Mouse (Mus musculus) CH12.LX (cell line): ENCODE measurements around the gene Chmp2a. TPM values are rescaled to one million over a fixed set of nuclear protein-coding genes. Genes with fewer than 3 reads are reported as not detected.

ENCODE experiments used
- DNase-seq: peaks from one replicate; pipeline ENCODE4 v3.0.0-alpha.2; 2013; ENCODE audit errors: extremely low read depth
- H3K27ac ChIP-seq: 2 replicates; pipeline ENCODE4 v1.5.1; 2012; ENCODE audit warnings: low read depth, mild to moderate bottlenecking, control low read depth, moderate library complexity; ENCODE audit not compliant: insufficient read depth
- H3K27me3 ChIP-seq: replicated peaks from 2 replicates; pipeline ENCODE3; 2012; ENCODE audit warnings: inconsistent platforms
- H3K36me3 ChIP-seq, 2 experiments: replicated peaks in 1 of 2; 2 replicates each; pipeline versions ENCODE3 to v1.6.1; 2012; ENCODE audit warnings: inconsistent platforms in 1 of 2, low read length in 1 of 2, mild to moderate bottlenecking in 1 of 2, mixed read lengths in 1 of 2, moderate library complexity in 1 of 2; ENCODE audit not compliant: control insufficient read depth in 1 of 2, insufficient read depth in 1 of 2
- H3K4me1 ChIP-seq, 2 experiments: 2 replicates each; pipeline ENCODE4 v1.6.1; 2012; ENCODE audit warnings: inconsistent platforms in 1 of 2, moderate library complexity in 1 of 2; ENCODE audit not compliant: insufficient read depth in 2 of 2, control insufficient read depth in 1 of 2
- H3K4me2 ChIP-seq: 2 replicates; pipeline ENCODE4 v1.6.1; 2012; ENCODE audit warnings: low read depth, mild to moderate bottlenecking, control low read depth; ENCODE audit not compliant: poor library complexity, insufficient read depth, severe bottlenecking
- H3K4me3 ChIP-seq, 3 experiments: fragments of 150-350 bp in 1 of 3; sonication (generic) in 1 of 3; replicated peaks in 1 of 3; 2 replicates each; pipeline versions ENCODE3 to v1.5.1; 2011 to 2012; ENCODE audit warnings: low read depth in 2 of 3, low read length in 2 of 3, mild to moderate bottlenecking in 2 of 3, moderate library complexity in 2 of 3, control low read depth in 1 of 3, improper control_type of control experiment in 1 of 3, inconsistent platforms in 1 of 3, mixed read lengths in 1 of 3; ENCODE audit not compliant: poor library complexity in 1 of 3
- H3K79me2 ChIP-seq: replicated peaks from 2 replicates; pipeline ENCODE4 v1.6.1; 2012; ENCODE audit warnings: mild to moderate bottlenecking, moderate library complexity; ENCODE audit not compliant: control insufficient read depth, poor library complexity, insufficient read depth, severe bottlenecking; ENCODE audit errors: extremely low read depth
- H3K9ac ChIP-seq: 2 replicates; pipeline ENCODE4 v1.6.1; 2012; ENCODE audit warnings: low read depth, mild to moderate bottlenecking, control low read depth, moderate library complexity; ENCODE audit not compliant: insufficient read depth
- H3K9me3 ChIP-seq: replicated peaks from 2 replicates; pipeline ENCODE3; 2012; ENCODE audit warnings: low read length, inconsistent platforms, mixed read lengths
- CTCF ChIP-seq, 2 experiments: IDR thresholded peaks in 1 of 2; conservative IDR thresholded peaks in 1 of 2; 2 replicates each; pipeline ENCODE4 v1.5.1; 2011 to 2012; ENCODE audit warnings: low read depth in 2 of 2, low read length in 2 of 2, improper control_type of control experiment in 1 of 2, inconsistent platforms in 1 of 2, mild to moderate bottlenecking in 1 of 2, moderate library complexity in 1 of 2
- EP300 ChIP-seq: IDR thresholded peaks from 2 replicates; pipeline ENCODE4 v1.6.1; 2011; ENCODE audit warnings: low read length, improper control_type of control experiment
- ETS1 ChIP-seq: conservative IDR thresholded peaks from 2 replicates; pipeline ENCODE4 v1.6.1; 2012; ENCODE audit warnings: low read depth, mild to moderate bottlenecking, inconsistent platforms, low read length, improper control_type of control experiment, moderate library complexity
- HCFC1 ChIP-seq: IDR thresholded peaks from 2 replicates; pipeline ENCODE4 v1.6.1; 2012; ENCODE audit warnings: low read depth, mild to moderate bottlenecking, inconsistent platforms, low read length, improper control_type of control experiment
- JUND ChIP-seq: conservative IDR thresholded peaks from 2 replicates; pipeline ENCODE4 v1.6.1; 2011; ENCODE audit warnings: low read depth, low read length, improper control_type of control experiment
- KAT2A ChIP-seq: IDR thresholded peaks from 2 replicates; pipeline ENCODE4 v1.6.1; 2012; ENCODE audit warnings: low read length, improper control_type of control experiment, inconsistent platforms; ENCODE audit not compliant: insufficient replicate concordance
- MAFK ChIP-seq: IDR thresholded peaks from 2 replicates; pipeline ENCODE4 v1.6.1; 2011; ENCODE audit warnings: low read length, improper control_type of control experiment; ENCODE audit not compliant: insufficient replicate concordance
- MAX ChIP-seq: IDR thresholded peaks from 2 replicates; pipeline ENCODE4 v1.6.1; 2011; ENCODE audit warnings: low read length, improper control_type of control experiment
- MXI1 ChIP-seq: IDR thresholded peaks from 2 replicates; pipeline ENCODE4 v1.6.1; 2011; ENCODE audit warnings: mild to moderate bottlenecking, low read depth, low read length, improper control_type of control experiment
- MYC ChIP-seq: IDR thresholded peaks from 2 replicates; pipeline ENCODE4 v1.6.1; 2011; ENCODE audit warnings: low read depth, mild to moderate bottlenecking, improper control_type of control experiment, low read length
- NRF1 ChIP-seq: IDR thresholded peaks from 2 replicates; pipeline ENCODE4 v1.6.1; 2014; ENCODE audit warnings: low read depth, mild to moderate bottlenecking, inconsistent platforms, low read length, improper control_type of control experiment, moderate library complexity
- PAX5 ChIP-seq: IDR thresholded peaks from 2 replicates; pipeline ENCODE4 v1.6.1; 2012; ENCODE audit warnings: low read length, inconsistent platforms, mixed read lengths
- POLR2A ChIP-seq: IDR thresholded peaks from 2 replicates; pipeline ENCODE4 v1.6.1; 2011; ENCODE audit warnings: low read depth, mild to moderate bottlenecking, improper control_type of control experiment, low read length
- POLR2AphosphoS2 ChIP-seq: IDR thresholded peaks from 2 replicates; pipeline ENCODE4 v1.6.1; 2011; ENCODE audit warnings: low read depth, low read length, improper control_type of control experiment
- RAD21 ChIP-seq: IDR thresholded peaks from 2 replicates; pipeline ENCODE4 v1.6.1; 2011; ENCODE audit warnings: low read depth, mild to moderate bottlenecking, low read length, improper control_type of control experiment, moderate library complexity
- SIN3A ChIP-seq: IDR thresholded peaks from 2 replicates; pipeline ENCODE4 v1.6.1; 2012; ENCODE audit warnings: low read length, improper control_type of control experiment, inconsistent platforms
- SMC3 ChIP-seq: IDR thresholded peaks from 2 replicates; pipeline ENCODE4 v1.6.1; 2011; ENCODE audit warnings: low read depth, low read length, improper control_type of control experiment
- TBP ChIP-seq: conservative IDR thresholded peaks from 2 replicates; pipeline ENCODE4 v1.6.1; 2011; ENCODE audit warnings: low read depth, low read length, improper control_type of control experiment
- UBTF ChIP-seq: IDR thresholded peaks from 2 replicates; pipeline ENCODE4 v1.6.1; 2012; ENCODE audit warnings: low read depth, mild to moderate bottlenecking, inconsistent platforms, low read length, improper control_type of control experiment, moderate library complexity
- USF1 ChIP-seq: IDR thresholded peaks from 2 replicates; pipeline ENCODE4 v1.6.1; 2014; ENCODE audit warnings: low read depth, mild to moderate bottlenecking, inconsistent platforms, low read length, improper control_type of control experiment
- ZC3H11A ChIP-seq: IDR thresholded peaks from 2 replicates; pipeline ENCODE4 v1.6.1; 2012; ENCODE audit warnings: low read depth, mild to moderate bottlenecking, inconsistent platforms, low read length, improper control_type of control experiment
- ZKSCAN1 ChIP-seq: IDR thresholded peaks from 2 replicates; pipeline ENCODE4 v1.6.1; 2012; ENCODE audit warnings: low read depth, inconsistent platforms, low read length, improper control_type of control experiment, borderline replicate concordance
- ZNF384 ChIP-seq: IDR thresholded peaks from 2 replicates; pipeline ENCODE4 v1.6.1; 2012; ENCODE audit warnings: low read depth, low read length, improper control_type of control experiment, inconsistent platforms
- dilution Hi-C: fragments of 300-500 bp; cut with MboI; formaldehyde crosslinking; loops from 2 replicates; pipeline ENCODE4 v1.14.3; 2020; ENCODE audit warnings: low sequenced_read_pairs; ENCODE audit not compliant: extremely low pct_unique_long_range_greater_than_20kb, extremely low pct_ligation_motif_present
- in situ Hi-C: fragments of 300-500 bp; cut with MboI; formaldehyde crosslinking; loops from 3 replicates; pipeline ENCODE4 v1.14.3; 2019; ENCODE audit warnings: low sequenced_read_pairs, low pct_ligation_motif_present, low pct_unique_long_range_greater_than_20kb, mixed read lengths
- polyA plus RNA-seq: library from polyadenylated mRNA; unstranded; fragments of >175 nt; gene quantifications from 2 replicates; pipeline ENCODE4 v1.2.1, GENCODE M21; 2012; ENCODE audit warnings: low read depth; ENCODE audit not compliant: insufficient read length
- total RNA-seq, 2 experiments: library from RNA; depleted of rRNA; stranded (reverse); fragments of 300-350 nt in 1 of 2; fragments of >200 nt in 1 of 2; gene quantifications; 2 replicates each; pipeline ENCODE4 v1.2.3; 2012 to 2014

Gene Chmp2a
- total and polyA plus RNA-seq, 3 experiments: 115 to 134 (median 131) TPM

GRCm38 (mm10) chr7:13053501-13053900, 18.9 kb upstream of the Chmp2a start:
- Histone ChIP-seq H3K4me2 (no peak overlapping the region), H3K9me3 (no peaks in the 10 kb centered on the region), H3K27ac (no peak overlapping the region), H3K36me3 (no peaks in the 10 kb centered on the region), H3K9ac (no peak overlapping the region), H3K79me2 (no peaks in the 10 kb centered on the region), H3K4me1 (peaks cover 0 to 10% of the 10 kb centered on the region in 2 experiments; a peak in 1 of 4 replicates), H3K27me3 (peaks cover 26% of the 10 kb centered on the region), H3K4me3 (no peak overlapping the region)
- DNase-seq: no peak
- dilution Hi-C loops (no loop called here), in situ Hi-C loops (loop anchor here (25.0 kb wide), 2 partner anchors 234 to 1259 kb away; partner anchors contain the start of genes Lig1 and Zswim9)
- TF ChIP-seq ZKSCAN1: no peak
- TF ChIP-seq CTCF (conservative IDR thresholded peaks at IDR 0.05 in 1 of 2, IDR thresholded peaks at IDR 0.05 in 1 of 2; ENCODE audit: low read depth in 2 of 2, low read length in 2 of 2): no peak
- no peak for TF ChIP-seq EP300
- TF ChIP-seq KAT2A: no peak
- TF ChIP-seq NRF1: no peak
- TF ChIP-seq TBP: no peak
- TF ChIP-seq UBTF: no peak
- TF ChIP-seq POLR2AphosphoS2: no peak
- no peak for TF ChIP-seq POLR2A
- TF ChIP-seq MAX: no peak
- TF ChIP-seq ZNF384: no peak
- TF ChIP-seq SMC3: no peak
- no peak for TF ChIP-seq RAD21
- TF ChIP-seq JUND: no peak
- TF ChIP-seq ZC3H11A: no peak
- TF ChIP-seq ETS1: no peak
- no peak for TF ChIP-seq SIN3A
- no peak for TF ChIP-seq USF1

GRCm38 (mm10) chr7:13053001-13053400, 18.4 kb upstream of the Chmp2a start:
- Histone ChIP-seq H3K9me3 (no peaks in the 10 kb centered on the region), H3K27me3 (peaks cover 26% of the 10 kb centered on the region), H3K27ac (no peak overlapping the region), H3K9ac (no peak overlapping the region), H3K4me2 (no peak overlapping the region), H3K36me3 (no peaks in the 10 kb centered on the region), H3K4me1 (peaks cover 0 to 10% of the 10 kb centered on the region in 2 experiments; a peak in 1 of 4 replicates), H3K79me2 (no peaks in the 10 kb centered on the region), H3K4me3 (no peak overlapping the region)
- no peak for DNase-seq
- TF ChIP-seq MAFK: no peak
- TF ChIP-seq MYC: no peak
- no peak for TF ChIP-seq MXI1
- no peak for TF ChIP-seq HCFC1
- no peak for TF ChIP-seq RAD21
- no peak for TF ChIP-seq ETS1
- no peak for TF ChIP-seq SIN3A
- no peak for TF ChIP-seq POLR2AphosphoS2
- TF ChIP-seq PAX5: no peak
- in situ Hi-C loops: loop anchor here (25.0 kb wide), 2 partner anchors 234 to 1259 kb away; partner anchors contain the start of genes Lig1 and Zswim9
- dilution Hi-C loops: no loop called here
